Mouse (Mus musculus) cerebellum, adult 9-10 months (tissue): ENCODE measurements at regions not wholly inside any gene's neighbourhood (a gene's known extent, or its start where the extent isn't known, plus 50 kb on each side); places are given as distances from the start of the nearest gene placed in this dataset.

Source experiments
- DNase-seq: peaks from one replicate; pipeline ENCODE4 v3.0.0; 2022

GRCm38 (mm10) chr19:54757761-54758160 is 369.3 kb downstream of the Gpam start:
- DNase-seq = no peak

DNA sequence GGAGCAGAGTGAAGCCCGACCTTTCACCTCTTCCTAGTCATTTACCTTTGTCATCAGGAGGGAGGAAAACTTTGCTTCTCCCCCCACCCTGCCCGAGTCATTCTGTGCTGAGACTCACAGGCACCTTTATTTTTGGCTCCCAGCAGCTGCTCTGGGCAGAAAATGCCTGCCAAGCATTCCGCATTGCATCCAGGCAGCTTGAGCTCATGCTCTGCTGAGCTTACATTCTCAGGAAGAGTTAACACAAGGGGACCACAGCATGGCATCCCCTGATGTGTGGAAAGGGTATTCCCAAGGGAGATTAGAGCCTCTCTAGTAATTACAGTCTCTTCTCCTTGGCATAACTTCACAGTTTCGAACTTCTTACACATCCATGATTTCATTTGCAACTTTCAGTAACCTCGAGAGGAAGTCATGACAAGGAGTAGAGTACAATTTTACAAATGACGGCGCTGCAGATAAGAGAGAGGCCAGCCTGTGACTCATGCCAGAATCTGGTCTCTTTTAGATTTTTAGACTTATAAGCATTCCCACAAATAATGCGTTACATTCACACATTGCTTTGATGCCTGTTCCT is 370.3 kb downstream of the Gpam start:
- no peak for DNase-seq

GRCm38 (mm10) chr19:54755451-54755850 is 371.6 kb downstream of the Gpam start:
- DNase-seq = no peak

- no peak for DNase-seq
These were observed 393.1 kb downstream of the Gpam start for GRCm38 (mm10) chr19:54733938-54734337.

GRCm38 (mm10) chr19:54731749-54732148 is 395.3 kb downstream of the Gpam start:
- no peak for DNase-seq

DNA sequence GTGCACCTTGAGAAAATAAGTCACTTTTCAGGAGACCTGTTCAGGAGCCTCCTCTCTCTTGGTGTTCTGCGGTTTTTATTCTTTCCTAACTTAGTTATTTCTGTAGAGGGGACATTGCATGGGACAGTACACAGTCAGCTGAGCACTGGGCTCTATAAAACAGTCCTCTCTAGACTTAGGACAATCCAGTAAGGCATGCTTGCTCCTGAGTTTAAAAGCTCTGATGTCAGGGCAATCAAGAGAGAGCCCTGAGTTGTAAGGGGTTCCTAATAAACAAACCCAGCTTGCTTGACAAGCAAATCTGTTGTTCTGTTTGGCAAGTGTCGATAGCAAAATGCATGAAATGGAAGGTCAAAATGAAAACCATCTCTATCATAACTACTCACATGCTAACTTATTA is 395.7 kb downstream of the Gpam start:
- no peak for DNase-seq

GRCm38 (mm10) chr19:54730801-54731200 is 396.2 kb downstream of the Gpam start:
- no peak for DNase-seq

GRCm38 (mm10) chr19:54730296-54730695 is 396.7 kb downstream of the Gpam start:
- DNase-seq = no peak

- DNase-seq = no peak
These were observed 404.9 kb downstream of the Gpam start for GRCm38 (mm10) chr19:54722091-54722490.

GRCm38 (mm10) chr19:54697411-54697810 is 429.6 kb downstream of the Gpam start:
- DNase-seq = no peak

- DNase-seq = no peak
These were observed 433.3 kb downstream of the Gpam start for GRCm38 (mm10) chr19:54693714-54694113.

- DNase-seq = no peak
These were observed 433.9 kb downstream of the Gpam start for GRCm38 (mm10) chr19:54693094-54693493.

DNA sequence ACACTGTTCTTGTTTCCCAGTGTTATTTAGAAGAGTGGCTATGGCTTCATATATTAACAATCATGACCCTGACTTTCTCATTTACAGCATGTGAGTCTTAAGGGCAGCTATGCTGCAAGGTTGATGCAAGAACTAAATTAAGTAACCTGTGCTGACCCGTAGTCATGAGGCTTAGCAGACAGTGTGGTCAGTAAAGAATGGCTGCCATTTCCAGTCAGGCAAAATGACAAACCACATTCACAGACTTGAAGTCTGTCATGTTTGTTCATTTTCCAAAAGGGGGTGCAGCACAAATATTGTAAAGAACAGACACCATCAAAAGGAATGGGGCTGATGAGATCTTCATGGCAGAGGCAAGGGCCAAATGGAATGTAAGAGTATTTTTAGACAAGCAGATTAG is 435.2 kb downstream of the Gpam start:
- no peak for DNase-seq

DNA sequence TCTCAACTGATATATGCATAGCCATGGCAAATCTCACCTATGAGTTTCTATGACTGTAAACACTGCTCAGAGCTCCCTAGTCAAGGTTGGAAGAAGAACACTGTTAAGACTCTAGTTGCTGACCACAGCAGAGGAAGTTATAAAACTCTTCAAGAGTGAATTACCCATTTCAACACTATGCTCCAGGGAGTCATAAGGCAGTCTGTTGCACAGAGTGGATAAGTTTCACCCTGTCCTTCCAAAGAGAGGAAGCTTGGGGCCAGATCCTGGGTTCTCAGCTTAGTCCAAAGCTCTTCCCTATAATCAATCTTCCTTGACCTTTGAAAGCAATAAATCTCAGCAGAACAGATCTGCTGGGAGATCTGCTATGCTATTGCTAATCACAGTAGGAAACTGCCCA is 438.4 kb downstream of the Gpam start:
- no peak for DNase-seq

- DNase-seq = no peak
These were observed 441.9 kb downstream of the Gpam start for GRCm38 (mm10) chr19:54685147-54685546.
